Mouse (Mus musculus): ENCODE measurements at regions not wholly inside any gene's neighbourhood (a gene's known extent, or its start where the extent isn't known, plus 50 kb on each side); places are given as distances from the start of the nearest gene placed in this dataset.

GRCm38 (mm10) chrX:51886129-51886528 lies 85.1 kb upstream of the Usp26 start:
- H3K36me3 ChIP-seq (ENCODE audit: insufficient read depth): no peaks in the 10 kb centered on the region
- no peaks in the 10 kb centered on the region for H3K27me3 ChIP-seq (ENCODE audit: insufficient read depth, low read length)
- no peak overlapping the region for H3K9ac ChIP-seq
- H3K4me2 ChIP-seq: no peak overlapping the region
- 73% methylated on average over 5 of the region's 5 CpGs for WGBS
- TF ChIP-seq CTCF (IDR thresholded peaks at IDR 0.05; ENCODE audit: low read depth): no peak
- DNase-seq (no peak), ATAC-seq (ENCODE audit: insufficient read depth) (no peak)
- no peaks in the 10 kb centered on the region for H3K9me3 ChIP-seq (ENCODE audit: low read depth, low read length)
- H3K27ac ChIP-seq (ENCODE audit: low read depth): no peak overlapping the region
- H3K4me1 ChIP-seq (ENCODE audit: insufficient read depth): no peaks in the 10 kb centered on the region
- H3K4me3 ChIP-seq (ENCODE audit: low read depth, low read length): no peak overlapping the region
